Mouse (Mus musculus) mesoderm, embryonic 11.5 days (tissue): ENCODE data around the gene Pdzph1.

Experiments
- DNase-seq: peaks from one replicate; pipeline ENCODE4 v3.0.0-alpha.2; 2012; ENCODE audit warnings: low read depth, low spot score

Pdzph1 gene

DNA sequence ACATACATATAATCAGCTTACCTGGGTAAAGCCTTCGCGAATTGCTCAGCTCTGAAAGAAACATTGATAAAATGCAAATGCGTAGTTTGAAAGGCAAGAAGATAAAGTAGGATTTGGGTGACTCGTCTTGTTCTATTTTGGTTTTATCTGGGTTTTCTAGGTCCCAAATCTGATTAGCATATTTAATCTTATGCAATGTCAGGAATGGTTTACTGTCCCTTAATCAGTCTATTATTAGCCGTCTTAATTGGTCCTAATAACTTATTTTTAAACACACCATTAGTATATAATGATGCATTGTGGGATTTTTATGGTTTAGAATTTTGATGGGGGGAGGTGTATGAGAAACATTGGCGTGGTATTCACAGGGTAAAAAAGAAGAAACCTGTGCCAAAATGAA is at the start of gene Pdzph1:
Gene Pdzph1, minus strand, starts transcription at position 101 of the 400 bp plus-strand sequence.
- DNase-seq: no peak

DNA sequence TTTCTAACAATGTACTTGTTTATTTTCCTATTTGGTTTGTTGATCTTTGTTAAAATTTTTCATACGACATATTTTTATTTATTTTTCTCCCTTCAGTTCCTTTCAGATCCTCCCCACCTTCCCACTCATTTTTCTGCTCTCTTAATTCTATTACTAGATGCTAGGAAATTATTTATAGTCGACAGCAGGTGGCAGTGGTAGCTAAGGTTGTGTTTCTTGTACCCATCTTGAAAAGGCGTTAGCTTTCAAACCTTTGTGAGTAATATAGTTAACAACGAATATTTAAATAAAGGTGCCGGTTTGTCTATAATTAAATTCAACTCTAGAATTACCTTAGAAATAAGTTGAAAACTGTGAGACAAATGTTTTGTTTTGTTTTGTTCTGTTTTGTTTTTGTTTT is 48.6 kb upstream of the Pdzph1 start:
- DNase-seq: no peak

DNA sequence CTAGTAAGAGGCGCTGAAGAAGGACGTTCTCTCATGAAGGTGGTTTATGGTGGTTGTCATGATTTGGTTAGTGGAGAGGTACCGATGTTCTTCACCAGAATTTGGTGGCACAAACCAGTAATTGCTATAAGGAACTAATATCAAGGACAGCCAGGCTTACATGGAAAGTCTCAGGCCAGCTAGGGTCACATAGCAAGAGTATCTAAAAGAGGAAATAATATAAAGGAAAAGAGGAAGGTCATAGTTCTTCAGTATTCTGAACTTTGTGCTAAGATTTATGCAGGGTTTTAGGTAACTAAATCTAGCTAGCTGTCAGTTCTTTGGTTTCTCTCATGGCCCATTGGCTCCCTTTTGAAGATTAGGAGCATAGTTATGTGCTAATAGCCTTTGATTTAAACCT is 42.3 kb upstream of the Pdzph1 start:
- no peak for DNase-seq

DNA sequence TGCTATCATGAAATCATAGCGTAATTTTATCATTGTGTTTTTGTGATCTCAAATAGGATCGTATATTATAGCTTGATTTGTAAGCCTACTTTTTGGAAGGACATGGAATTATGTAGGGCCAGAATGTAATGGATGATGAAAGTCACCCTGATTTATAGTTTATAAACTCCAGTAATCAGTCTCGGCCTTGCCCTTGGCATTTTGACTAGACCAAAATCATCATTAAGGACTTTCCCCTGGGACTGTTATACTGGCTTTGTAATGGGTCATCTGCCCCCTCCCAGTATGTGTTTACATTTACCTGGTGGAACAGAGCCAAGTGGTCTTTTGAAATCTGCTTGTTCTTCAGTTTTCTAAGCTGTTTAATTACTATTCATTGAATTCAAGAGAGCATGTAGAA is 35.2 kb upstream of the Pdzph1 start:
- DNase-seq: no peak

DNA sequence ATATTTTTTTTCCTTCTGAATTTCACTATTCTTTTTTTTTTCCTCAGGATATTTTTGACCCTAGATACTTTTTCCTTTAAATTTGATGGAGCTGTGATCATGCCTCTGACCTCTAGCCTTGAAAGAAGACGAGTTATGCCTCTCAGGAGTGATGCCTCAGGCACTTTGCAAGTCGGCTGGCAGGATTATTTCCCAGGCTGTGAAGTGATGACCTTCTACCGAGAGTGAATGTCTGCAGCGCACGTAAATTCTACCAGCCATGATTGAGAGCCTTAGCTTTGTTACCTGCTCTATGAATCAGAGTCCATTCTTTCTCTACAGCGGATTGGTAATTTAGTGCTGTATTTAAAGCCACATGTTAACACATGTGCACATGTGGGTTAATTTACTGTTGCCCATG is 33.3 kb upstream of the Pdzph1 start:
- DNase-seq: peak; percentile 51

DNA sequence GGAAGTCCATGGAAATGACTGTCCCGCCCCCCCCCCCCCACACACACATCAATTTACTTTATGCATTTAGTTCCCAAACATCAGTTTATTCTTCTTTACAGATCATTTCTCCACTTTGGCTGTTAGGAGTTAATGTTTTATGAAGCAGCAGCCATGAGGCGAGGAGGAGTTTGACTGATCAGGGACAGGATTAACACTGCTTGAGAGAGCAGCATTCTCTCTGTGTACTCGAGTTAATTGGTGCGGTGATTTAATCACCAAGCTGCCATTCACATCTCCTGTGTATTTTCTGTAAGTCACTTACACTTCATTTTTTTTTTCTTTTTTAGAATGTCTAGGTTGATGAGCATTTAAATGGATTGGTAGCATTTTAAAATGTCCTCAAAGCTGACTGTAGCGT is 32.8 kb upstream of the Pdzph1 start:
- no peak for DNase-seq

DNA sequence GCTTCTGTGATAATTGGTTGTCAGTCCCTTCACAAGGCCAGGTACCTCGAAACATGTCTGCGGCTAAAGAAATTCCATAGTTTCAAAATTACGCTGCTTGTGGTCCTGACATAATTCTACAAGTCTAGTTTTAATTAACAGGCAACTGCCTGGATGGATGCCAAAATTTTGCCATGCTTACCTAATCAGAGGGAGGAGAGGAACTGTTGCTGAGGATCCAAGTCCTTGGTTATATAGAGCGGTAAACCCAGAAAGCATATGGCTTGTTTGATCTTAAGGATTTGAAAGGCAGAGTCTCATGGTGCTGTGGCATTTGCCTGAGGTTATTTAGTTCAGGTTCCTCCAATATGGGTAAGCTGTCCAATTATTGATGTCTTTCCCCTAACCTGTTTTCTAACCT is 27.5 kb upstream of the Pdzph1 start:
- no peak for DNase-seq

DNA sequence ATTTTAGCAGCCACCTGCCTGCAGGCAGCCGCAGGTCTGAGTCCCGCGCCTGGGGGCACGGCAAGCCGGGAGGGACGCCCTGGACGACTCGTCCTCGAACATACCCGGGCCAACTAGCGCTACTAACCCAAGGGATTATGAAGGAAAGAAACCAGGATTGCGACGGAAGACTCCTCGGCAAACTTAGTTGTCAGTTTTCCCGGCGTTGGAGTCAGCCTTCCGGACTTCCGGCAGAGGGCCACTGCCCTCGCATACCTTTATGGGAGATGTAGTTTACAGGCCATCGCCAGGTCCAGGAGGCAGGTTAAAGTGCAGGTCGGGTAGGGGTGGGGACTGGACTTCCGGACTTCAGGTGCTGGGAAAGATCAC is 21.9 kb upstream of the Pdzph1 start, which contains the start of gene Nudt12:
Gene Nudt12, minus strand, starts transcription at position 282 of the 369 bp plus-strand sequence.
- DNase-seq: peak; percentile 60

DNA sequence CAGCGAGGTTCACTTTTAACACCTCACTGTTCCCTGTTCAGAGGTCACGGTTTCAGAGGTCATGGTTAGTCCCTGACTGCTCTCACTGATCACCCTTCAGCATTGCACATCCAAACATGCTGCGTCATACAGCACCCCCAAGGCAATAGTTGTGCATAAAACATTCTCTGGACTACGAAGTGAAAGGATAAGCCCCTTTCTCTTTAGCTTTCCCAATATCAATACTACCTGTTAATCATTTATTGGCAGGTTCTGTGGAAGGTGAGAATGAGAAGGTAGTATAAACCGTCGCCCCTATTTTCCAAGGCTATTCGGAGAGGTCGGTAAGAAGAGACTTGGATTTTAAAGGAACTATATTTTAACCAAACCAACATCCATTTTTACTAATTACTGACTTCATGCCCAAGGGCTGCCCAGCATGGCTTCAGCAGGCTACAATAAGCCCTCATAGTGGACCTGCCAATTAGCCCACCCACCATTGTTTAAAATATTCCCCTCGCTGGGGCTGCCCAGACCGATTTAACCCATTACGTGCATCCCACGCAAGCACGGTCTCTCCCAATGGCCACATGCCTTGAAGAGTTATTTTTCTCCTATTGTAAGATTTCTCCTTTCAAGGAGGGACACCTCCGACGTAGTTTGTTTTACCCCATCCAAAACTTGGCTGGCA is 21.4 kb upstream of the Pdzph1 start:
- no peak for DNase-seq

DNA sequence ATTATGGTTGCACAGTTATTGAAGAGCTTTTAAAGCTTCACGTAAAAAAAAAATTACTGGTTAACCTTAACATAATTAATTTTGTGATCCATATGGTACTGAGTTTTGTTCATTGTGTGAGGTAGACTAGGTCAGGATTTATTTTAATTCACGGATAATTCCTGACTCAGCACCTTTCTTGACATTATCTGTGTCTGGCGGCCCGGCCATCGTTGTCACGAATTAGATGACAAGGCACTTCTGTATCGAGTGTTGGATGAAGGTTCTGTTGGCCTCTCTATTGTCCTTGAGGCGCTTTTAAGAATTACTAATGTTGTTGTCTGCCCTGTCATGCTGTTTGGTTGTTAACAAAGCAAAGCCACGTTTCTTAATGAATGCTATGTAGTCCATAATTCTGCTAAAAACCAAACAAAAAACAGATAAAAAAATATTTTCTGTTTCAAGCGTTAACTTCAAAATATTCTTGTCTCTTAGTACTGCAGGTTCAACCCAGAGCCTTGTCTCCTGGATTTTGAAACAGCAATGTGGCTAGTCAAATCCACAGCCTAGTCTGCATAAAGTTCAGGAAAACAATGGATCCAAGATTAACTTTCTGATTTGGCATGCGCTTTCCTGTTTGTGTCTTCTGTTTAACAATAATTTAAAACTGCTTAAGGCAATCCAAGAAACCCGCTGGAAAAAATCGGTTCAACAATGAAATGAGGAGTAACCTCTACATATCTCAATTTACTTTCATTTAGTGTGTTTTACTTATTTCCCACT is 20.6 kb upstream of the Pdzph1 start:
- DNase-seq: no peak

DNA sequence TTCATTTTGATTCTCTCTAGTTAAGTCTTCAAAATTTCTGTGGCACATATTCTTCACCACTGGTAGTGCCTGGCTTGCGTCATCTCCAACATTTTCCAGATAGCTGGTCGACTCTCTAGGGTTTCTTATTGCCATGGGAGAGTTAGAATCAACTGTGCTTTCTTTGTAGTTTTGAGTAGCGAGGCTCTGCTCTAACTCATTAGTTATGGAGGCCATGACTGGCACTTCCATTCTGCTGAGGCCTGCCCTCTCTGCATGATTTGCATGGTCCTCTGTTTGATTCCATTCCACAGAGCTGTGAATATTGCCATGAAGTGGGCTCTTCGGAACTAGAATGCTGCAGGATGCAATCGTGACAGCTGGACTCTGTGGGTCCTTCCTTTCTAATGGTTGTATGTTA is 17.9 kb downstream of the Pdzph1 start:
- DNase-seq: no peak

DNA sequence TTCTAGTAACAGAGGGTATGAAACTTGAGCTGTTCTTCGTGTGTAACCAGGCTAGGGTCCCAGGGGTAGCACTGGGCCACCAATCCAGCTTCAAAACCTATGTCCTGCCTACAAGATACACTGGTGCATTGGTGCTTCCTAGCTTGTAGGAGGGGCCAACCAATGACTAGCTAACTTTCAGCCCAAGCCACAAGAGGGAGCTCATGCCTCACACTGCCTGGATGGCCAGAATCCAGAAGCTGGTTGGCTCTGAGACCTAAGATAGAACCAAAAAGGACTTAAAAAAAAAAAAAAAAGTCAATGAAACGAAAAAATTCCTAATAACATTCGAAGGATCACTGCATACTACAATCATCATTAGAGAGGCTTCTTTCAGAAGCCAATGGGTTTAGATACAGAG is 31.3 kb downstream of the Pdzph1 start:
- DNase-seq: peak; percentile 29

DNA sequence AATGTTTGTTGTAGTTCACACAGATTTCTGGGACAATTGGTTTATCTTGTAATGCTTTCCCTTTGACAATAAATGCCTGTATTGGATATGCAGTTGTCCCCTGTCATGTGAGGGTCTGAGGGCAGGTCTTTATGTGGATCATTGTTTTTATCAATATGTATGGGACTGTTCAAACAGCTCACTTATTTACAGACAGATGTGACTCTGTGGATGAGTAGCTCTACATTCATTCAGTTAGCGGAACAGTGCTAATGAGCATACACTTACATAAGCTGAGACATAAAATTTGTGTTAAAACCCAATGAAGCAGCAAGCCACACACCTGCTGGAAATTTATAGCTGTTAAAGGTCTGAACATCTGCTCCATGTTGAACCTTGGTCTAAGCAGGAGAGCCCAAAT is 34.1 kb downstream of the Pdzph1 start:
- DNase-seq: no peak

DNA sequence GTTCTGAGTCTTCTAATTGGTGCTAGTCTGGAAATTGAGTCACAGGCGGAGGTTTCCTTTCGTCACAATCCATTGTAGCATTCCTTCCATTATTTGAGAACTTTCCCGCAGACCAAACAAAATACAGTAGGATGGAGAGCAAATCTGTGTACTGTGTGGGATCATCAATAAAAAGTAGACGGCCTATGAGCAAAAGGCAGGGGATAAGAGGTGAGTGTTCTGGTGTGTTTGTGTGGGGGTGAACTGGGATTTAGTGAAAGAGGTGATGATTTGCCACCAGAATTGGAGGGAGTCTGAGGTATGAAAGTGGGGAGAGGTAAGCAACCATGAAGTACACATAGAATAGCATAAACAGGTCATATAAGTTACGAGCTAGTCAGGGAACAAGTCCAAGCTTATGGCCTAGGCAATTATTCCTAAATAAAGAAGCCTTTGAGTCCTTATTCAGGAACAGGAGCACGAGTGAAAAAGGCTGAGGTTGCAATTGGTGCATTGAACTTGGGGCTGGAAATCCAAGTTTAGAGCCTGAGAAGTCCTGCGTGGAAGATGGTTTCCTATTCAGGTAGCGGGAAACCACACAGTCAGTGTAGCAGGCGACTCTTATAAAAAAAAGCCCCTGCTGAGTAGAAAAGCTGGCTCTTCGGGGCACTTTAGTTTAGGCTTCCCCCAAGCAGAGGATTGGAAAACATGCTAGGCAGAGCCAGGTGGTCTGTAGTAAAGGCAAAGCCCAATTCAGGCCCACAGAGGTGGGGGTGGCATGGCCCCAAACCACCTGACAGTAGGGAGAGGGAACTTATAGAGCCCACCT is 48.0 kb downstream of the Pdzph1 start:
- DNase-seq: no peak

DNA sequence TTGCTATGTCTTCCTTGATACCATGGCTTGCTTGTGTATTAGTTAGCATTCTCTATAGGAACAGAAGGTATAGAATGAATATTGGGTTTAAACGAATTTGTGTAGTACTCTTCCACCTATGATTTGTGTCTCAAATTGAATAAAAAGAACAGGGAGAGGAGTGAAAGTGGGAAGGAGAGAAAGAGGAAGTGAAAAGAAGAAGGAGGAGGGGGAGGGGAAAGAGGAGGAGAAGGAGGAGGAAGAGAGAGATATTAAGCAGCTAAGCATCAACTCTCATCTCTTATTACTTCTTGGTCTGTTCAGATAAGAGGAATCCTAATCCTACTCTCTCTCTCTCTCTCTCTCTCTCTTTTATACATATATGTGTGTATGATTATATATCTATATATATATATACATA is 52.6 kb downstream of the Pdzph1 start:
- no peak for DNase-seq

DNA sequence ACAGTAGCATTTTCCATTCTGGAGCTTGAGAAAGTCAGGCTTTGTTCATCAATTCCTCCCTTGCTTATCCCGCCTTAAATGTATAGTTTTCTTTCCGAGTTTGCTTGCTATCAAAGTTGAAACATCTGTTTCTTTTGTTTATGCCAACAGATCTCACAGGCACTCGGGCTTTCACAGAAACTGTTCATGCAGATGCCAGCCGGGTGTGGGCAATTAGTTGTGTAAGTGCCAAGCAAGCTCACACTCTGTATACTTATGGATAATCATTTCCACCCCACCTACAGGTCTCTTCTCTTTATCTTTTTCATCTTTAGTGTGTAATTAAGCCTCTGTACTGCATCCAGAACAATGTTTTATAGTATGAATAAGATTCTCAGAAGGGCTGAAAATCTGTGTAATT is 53.6 kb downstream of the Pdzph1 start:
- no peak for DNase-seq

DNA sequence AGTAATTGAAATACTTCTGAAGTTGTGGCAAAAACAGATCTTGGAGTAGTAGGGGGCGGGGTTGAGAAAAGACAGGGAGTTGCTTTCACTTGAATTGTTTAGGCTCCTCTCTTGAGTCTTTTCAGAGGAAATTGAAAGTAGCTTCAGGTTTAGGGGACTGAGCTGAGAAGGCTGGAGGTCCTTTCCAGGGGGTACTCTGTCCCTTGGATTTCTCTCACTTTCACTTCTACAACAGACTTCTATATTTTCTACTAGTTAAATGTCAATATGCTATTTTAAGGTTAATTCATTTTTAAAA is 58.2 kb downstream of the Pdzph1 start:
- no peak for DNase-seq

DNA sequence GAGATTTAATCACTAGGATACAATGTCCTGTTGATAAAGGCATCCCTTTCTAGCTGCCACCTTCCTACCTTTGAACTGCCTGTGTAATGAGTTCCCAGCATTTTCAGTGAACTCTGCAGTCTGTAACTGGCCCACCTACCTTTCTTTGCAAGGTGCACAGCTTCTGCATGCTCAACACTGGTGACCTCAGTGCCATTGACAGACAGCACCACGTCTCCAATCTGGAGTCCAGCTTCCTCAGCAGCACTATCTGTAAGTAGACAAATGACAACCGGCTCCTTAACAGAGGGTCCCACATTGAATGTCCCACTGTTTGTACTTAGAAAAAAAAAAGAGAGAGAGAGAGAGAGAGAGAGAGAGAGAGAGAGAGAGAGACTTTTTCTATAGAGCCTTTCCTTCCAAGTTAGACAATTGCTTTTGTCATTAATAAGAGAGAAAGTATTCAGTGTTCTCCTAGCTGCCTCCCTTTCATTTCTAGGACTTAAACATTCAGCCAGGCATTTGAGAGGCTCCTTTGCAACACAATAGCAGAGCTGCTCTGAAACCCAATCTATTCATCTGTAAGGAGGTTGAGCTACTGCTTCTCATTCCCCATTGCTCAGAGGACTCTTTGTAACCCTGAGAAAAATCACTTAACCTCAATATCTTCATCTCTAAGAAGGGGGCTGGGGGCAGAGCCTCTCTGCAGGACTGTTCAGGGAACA is 58.7 kb downstream of the Pdzph1 start:
- DNase-seq: peak; percentile 37

DNA sequence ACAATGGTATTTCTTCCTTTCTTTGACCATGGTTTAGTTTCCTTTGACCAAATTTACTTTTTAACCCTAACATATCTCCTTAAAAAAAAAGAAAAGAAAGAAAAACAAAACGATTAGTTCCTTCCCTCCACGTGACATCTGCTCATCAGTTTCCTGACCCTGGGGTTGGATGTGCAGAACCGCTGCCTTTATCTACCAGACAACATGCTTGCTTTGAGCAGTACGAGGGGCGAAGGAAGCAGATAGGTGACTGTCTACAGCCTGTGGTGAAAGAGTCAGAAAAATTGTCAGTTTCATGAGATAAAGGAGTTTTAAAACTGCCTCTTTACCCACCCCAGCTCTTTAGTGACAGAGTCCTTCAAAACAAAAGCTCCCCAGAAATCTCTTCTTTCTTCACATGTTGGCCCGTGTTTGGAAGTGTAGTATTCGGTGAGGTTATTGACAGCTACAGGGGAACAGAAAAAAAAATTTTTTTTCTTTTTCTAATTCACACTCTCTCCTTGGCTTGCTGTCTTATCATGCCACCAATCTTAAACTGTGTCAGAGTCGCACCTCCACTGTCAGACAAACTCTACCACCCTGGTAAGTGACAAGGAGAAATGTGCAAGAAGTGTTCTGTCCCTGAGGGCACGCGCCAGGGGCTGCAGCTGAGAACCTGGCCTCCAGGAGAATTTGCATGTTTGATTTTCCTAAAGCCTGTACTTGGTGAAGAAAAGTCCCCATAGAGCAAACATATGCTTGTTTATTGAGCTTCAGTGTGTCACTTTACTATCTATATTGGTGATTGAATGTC is 66.2 kb downstream of the Pdzph1 start:
- DNase-seq: no peak

DNA sequence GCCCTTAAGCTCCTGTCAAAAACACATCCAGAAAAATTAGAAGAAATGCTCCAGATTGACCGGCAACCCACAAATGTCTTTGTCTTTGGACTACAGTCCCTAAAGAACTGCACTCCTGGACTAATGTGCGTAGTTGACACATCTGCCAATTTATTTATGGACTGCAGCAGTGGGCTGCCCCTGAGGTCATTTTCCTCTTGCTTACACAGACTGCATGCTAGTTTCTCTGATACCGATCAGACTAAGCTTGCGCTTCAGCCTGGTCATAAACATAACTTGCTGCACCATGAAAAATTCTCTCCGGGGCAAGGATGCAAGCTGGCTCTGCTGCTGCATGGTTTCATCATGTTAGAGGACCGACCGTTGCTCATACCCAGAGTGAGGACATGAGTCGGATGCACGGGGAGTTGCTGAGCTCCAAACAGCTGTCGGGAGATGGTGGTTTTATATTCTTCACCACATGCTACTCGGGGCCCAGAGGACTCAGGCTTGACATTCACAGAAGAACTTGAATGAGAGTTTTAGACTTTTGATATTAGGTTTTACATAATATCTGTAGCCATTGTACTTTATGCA is 67.2 kb downstream of the Pdzph1 start:
- DNase-seq: peak; percentile 68

DNA sequence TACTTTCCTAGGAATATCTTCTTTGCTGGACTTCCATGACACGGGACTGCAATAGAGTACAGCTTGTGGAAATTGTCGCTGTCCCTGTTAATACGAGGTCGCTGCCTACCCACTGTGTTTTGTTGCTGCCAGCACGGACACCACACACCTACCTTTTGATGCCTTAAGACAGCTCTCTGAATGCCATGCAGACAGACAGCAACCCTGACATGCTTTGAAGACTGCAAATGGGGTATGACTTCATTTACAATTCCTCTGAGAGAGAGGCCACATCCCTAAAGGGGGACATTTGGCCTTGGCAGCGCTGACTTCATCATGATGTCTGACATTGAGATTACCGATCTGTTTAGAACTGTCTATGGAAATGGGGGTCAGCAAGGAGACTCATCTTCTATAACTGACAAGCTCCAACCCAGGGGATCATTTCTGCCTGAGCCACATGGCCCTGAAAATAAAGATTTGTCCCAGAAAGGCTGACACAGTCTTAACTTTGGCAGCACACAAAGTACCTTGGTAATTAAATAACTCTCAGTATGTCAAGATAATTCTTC is 67.8 kb downstream of the Pdzph1 start:
- DNase-seq: peak; percentile 30
